Mouse (Mus musculus): ENCODE measurements at regions not wholly inside any gene's neighbourhood (a gene's known extent, or its start where the extent isn't known, plus 50 kb on each side); places are given as distances from the start of the nearest gene placed in this dataset.

- no peak for TF ChIP-seq RAD21 (IDR thresholded peaks at IDR 0.05; ENCODE audit: low read depth, low read length)
- TF ChIP-seq GABPA (IDR thresholded peaks at IDR 0.05; ENCODE audit: low read depth, low read length) = no peak
- no peak for TF ChIP-seq POLR2A (IDR thresholded peaks at IDR 0.05; ENCODE audit: control insufficient read depth in 1 of 2, insufficient read depth in 1 of 2, low read depth in 1 of 2, low read length in 2 of 2, poor library complexity in 1 of 2)
- TF ChIP-seq NRF1 (IDR thresholded peaks at IDR 0.05; ENCODE audit: insufficient read depth, low read depth, low read length, poor library complexity, severe bottlenecking) = no peak
- no peak for TF ChIP-seq CTCF (IDR thresholded peaks at IDR 0.05 in 2 of 3, conservative IDR thresholded peaks at IDR 0.05 in 1 of 3; ENCODE audit: control insufficient read depth in 1 of 3, insufficient read depth in 1 of 3, low read depth in 2 of 3, low read length in 3 of 3, poor library complexity in 1 of 3, severe bottlenecking in 1 of 3)
- TF ChIP-seq MAX (IDR thresholded peaks at IDR 0.05; ENCODE audit: low read length) = no peak
- TF ChIP-seq UBTF (IDR thresholded peaks at IDR 0.05; ENCODE audit: borderline replicate concordance, insufficient read depth, low read depth, low read length) = no peak
- TF ChIP-seq EP300 (IDR thresholded peaks at IDR 0.05; ENCODE audit: low read depth in 1 of 2, low read length in 2 of 2) = no peak
- no peak for TF ChIP-seq ZNF384 (IDR thresholded peaks at IDR 0.05; ENCODE audit: low read depth, low read length)
- no peak for TF ChIP-seq ETS1 (IDR thresholded peaks at IDR 0.05; ENCODE audit: low read depth, low read length)
- TF ChIP-seq MYB (IDR thresholded peaks at IDR 0.05; ENCODE audit: low read depth, low read length) = no peak
Observed at GRCm38 (mm10) chr16:78013049-78013819, 288.1 kb upstream of the Cxadr start.
